Mouse (Mus musculus) bone marrow macrophage, adult 2 months (primary cell): ENCODE results near the gene Gm9999. TPM values are rescaled to one million over a fixed set of nuclear protein-coding genes. Genes with fewer than 3 reads are reported as not detected.
"Not testable (repeated sequence)": the region's sequence is repeated elsewhere in the genome, so short reads cannot be mapped to it uniquely, and the experiment has no call there.

Experiments
- H3K27ac ChIP-seq: 2 replicates; pipeline ENCODE4 v1.5.1; 2012; ENCODE audit warnings: low read depth, low read length; ENCODE audit not compliant: insufficient read depth
- H3K4me1 ChIP-seq: 2 replicates; pipeline ENCODE4 v1.6.1; 2012; ENCODE audit warnings: low read length; ENCODE audit not compliant: control insufficient read depth, insufficient read depth
- H3K4me3 ChIP-seq: 2 replicates; pipeline ENCODE4 v1.5.1; 2012; ENCODE audit warnings: mild to moderate bottlenecking, low read length, moderate library complexity; ENCODE audit not compliant: insufficient read depth
- CTCF ChIP-seq: IDR thresholded peaks from 2 replicates; pipeline ENCODE4 v1.5.1; 2012; ENCODE audit warnings: low read depth, mild to moderate bottlenecking, low read length, moderate library complexity
- POLR2A ChIP-seq: IDR thresholded peaks from 2 replicates; pipeline ENCODE4 v1.6.1; 2012; ENCODE audit warnings: mild to moderate bottlenecking, low read depth, low read length, borderline replicate concordance
- polyA plus RNA-seq: library from polyadenylated mRNA; stranded (reverse); fragments of >200 nt; gene quantifications from 2 replicates; pipeline ENCODE4 v1.2.4, GENCODE M21; 2012; ENCODE audit not compliant: missing spikeins, insufficient read depth, insufficient read length

The Gm9999 gene
- polyA plus RNA-seq, 1 experiment, result not detected

DNA sequence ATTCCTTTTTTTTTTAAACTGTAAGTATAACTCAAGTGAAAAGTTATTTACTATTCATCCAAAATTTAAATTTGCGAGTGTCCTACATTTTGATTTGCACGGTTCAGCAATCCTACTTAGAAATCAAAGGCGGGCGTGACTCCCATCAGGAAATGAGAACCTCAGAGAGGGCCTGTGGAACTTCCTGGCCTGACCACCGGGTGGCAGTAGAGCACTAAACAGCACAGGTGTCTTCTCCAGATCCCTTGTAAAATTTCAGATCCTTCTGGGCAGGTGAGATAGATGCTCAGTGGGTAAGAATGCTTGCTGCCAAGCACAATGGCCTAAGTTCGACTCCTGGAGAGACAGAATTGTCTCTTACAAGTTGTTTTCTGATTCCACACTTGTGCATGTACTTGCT is 40.1 kb downstream of the Gm9999 start:
- no peak overlapping the region for H3K27ac ChIP-seq
- H3K4me1 ChIP-seq, result peaks cover 10% of the 10 kb centered on the region
- no peak overlapping the region for H3K4me3 ChIP-seq
- TF ChIP-seq POLR2A (no peak), CTCF (peak; percentile 95)

DNA sequence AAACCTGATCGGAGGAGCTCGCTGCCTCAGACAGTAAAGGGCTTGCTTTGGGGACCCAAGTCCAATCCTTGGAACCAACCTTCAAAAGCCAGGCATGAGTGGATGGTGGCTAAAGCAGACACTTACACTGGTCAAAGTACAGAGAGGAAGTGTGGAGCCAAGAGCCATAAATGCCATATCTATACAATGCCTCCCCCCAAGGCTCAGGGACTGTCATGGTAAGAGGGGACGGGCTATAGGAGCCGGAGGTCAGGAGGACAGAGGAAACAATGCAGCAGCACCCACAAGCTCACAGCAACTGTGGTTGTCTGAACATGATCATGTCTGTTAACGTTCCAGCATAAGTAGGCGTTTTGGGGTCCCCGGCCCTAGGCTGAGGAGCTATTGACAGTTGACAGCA is 41.1 kb downstream of the Gm9999 start:
- H3K4me1 ChIP-seq, result peaks cover 10% of the 10 kb centered on the region
- TF ChIP-seq POLR2A (no peak), CTCF (no peak)
- no peak overlapping the region for H3K4me3 ChIP-seq
- H3K27ac ChIP-seq, result no peak overlapping the region

DNA sequence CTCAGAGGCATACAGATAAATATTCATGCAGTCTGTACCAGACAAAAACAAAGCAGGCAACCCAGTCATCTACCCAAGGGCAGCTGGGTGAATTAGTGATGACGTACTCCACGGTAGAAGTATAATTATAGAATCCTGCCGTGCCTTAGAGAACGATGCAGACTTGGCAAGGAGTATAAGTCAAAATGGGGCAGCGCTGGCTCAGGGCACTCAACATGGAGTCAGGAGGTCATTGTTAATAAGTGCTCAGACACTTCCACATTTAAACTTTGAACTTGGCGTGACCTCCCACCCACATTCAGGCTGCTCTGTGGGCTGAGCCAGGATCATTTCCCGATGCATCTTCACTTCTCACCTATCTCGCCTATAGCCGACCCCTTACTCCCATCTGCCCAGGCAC is 42.0 kb downstream of the Gm9999 start:
- H3K4me1 ChIP-seq, result peaks cover 10% of the 10 kb centered on the region
- no peak for TF ChIP-seq CTCF
- TF ChIP-seq POLR2A, result no peak

DNA sequence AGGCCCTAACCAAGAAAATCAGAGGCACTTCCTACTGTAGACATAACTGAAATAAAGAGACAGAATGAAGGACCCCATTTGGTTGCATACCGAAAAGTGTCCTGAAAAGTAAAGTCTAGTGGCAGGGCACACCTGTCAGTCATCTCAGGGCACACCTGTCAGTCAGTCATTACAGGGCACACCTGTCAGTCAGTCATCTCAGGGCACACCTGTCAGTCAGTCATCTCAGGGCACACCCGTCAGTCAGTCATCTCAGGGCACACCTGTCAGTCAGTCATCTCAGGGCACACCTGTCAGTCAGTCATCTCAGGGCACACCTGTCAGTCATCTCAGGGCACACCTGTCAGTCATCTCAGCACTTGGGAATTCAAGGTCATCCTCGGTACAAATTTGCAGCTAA is 43.5 kb downstream of the Gm9999 start:
- H3K27ac ChIP-seq, H3K4me3 ChIP-seq: not testable (repeated sequence)
- H3K4me1 ChIP-seq, result peaks cover 21% of the 10 kb centered on the region

More for the DNA sequence above, 42.0 kb downstream of the Gm9999 start:
- H3K27ac ChIP-seq, result no peak overlapping the region
- no peak overlapping the region for H3K4me3 ChIP-seq

DNA sequence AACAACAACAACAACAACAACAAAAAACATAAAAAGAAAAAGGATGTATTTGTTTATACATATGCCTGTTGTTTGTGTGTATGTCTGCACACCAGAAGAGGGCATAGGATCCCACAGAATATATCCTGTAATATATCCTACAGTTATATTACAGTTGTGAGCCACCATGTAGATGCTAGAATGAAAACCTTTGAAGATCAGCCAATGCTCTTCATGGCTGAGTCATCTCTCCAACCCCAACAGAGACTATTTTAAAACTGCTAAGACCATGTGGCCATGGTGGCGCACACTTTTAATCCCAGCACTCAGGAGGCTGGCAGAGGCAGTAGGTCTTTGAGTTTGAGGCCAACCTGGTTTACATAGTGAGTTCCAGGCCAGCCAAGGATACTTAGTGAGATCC is 44.1 kb downstream of the Gm9999 start:
- no peak overlapping the region for H3K4me3 ChIP-seq
- peaks cover 18% of the 10 kb centered on the region for H3K4me1 ChIP-seq
- TF ChIP-seq CTCF (no peak), POLR2A (no peak)
- H3K27ac ChIP-seq, result no peak overlapping the region

DNA sequence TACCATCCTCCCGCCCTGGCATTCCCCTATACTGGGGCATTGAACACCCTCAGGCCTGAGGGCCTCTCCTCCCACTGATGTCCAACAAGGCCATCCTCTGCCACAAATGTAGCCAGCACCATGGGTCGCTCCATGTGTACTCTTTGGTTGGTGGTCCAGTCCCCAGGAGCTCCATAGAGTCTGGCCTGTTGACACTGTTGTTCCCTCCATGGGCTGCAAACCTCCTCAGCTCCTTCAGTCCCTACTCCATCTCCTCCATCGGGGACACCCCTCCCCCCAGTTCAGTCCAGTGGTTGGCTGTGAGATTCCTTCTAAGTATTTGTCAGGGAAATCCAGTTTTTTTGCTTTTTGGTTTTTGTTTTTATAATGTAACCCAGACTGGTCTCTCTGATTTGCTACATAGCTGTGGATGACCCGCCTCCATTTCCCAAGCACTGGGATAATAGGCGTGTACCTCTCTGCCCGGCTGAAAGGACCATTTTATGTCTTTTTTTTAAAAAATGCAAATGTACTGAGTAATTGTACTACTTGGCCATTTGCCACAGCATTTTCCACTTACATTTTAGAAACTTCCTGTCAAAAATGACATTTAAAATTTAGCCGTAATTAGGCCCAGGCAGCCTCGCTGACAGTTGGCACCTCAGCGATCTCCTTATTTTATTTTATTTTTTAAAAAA is 47.3 kb downstream of the Gm9999 start:
- TF ChIP-seq POLR2A, result no peak
- TF ChIP-seq CTCF, result no peak
- Histone ChIP-seq H3K4me1 (peaks cover 21% of the 10 kb centered on the region), H3K27ac (no peak overlapping the region), H3K4me3 (no peak overlapping the region)

DNA sequence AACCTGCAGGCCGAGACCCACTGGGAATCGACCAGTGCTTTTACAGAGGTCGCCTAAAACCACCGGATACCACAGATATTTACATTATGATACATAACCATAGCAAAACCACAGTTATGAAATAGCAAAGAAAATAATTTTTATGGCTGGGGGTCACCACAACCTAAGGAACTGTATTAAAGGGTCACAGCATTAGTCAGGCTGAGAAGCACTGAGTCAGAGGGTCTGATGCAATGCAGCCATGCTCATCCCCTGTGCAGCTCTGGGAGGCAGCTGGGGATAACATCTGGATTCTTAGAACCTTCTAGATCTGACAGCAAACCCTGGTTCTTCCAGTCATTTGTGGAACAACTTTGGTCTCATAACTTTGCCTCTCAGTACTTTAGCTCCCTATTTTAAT is 48.0 kb downstream of the Gm9999 start:
- TF ChIP-seq CTCF (no peak), POLR2A (no peak)
- Histone ChIP-seq H3K4me3 (no peak overlapping the region), H3K4me1 (peaks cover 21% of the 10 kb centered on the region), H3K27ac (no peak overlapping the region)

DNA sequence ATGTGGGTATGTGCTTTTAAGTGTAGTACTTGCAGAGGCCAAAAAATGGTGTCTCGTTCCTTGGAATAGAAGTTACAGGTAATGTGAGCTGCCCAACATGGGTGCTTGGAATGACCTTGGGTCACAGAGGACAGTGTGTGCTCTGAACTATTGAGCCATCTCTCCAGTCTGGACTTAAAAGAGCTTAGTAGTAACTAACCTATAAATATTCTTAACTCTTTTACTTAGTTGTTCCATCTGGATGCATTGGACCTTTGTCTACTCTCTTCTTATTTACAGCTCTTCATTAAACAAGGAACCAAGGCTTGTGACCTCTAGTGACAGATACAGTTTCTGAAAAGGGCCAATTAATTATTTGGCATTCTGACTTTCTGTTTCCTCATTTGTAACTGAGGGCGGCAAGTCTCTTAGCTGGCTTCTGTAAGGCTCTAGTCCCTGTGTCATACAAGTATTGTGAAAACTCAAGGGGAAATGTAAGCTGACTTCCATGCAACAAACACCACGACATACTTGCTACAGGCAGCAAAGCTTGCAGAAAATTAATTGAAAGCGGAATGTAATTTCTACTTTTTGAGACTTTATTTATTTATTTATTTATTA is 51.5 kb downstream of the Gm9999 start:
- no peak for TF ChIP-seq CTCF
- no peak for TF ChIP-seq POLR2A
- peaks cover 21% of the 10 kb centered on the region for H3K4me1 ChIP-seq
- H3K27ac ChIP-seq, result peak overlapping the region; percentile 43; the same call in 1 of the 2 replicates
- H3K4me3 ChIP-seq, result no peak overlapping the region

DNA sequence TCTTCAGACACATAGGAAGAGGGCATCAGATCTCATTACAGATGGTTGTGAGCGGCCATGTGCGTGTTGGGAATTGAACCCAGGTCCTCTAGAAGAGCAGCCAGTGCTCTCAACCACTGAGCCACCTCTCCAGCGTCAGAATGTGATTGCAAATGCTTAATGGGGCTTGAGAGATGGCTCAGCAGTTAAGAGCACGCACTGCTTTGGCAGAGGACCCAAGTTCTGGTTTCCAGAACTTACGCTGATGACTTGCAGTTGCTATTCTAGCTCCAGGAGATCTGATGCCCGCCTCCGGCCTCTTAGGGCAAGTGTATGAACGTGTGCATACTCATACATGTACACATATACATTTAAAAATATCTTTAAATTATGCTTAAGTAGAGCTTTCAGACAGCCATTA is 52.0 kb downstream of the Gm9999 start:
- Histone ChIP-seq H3K4me3 (no peak overlapping the region), H3K4me1 (peaks cover 20% of the 10 kb centered on the region), H3K27ac (peak overlapping the region; percentile 38; the same call in 1 of the 2 replicates)
- TF ChIP-seq POLR2A (no peak), CTCF (no peak)

Other genes with a start within 250 kb of the Gm9999 start
- gene Saa1, start 240.6 kb upstream of the Gm9999 start, polyA plus RNA-seq, result not detected in 2 replicates
- gene Saa2, start 231.8 kb upstream of the Gm9999 start, polyA plus RNA-seq, result not detected in 2 replicates
- 39.6 and 40.9 TPM in 2 replicates for gene Hps5, start 187.5 kb upstream of the Gm9999 start, polyA plus RNA-seq
- gene Gtf2h1, start 187.5 kb upstream of the Gm9999 start, polyA plus RNA-seq, result 37.0 and 40.5 TPM in 2 replicates
- 344 and 355 TPM in 2 replicates for gene Ldha, start 142.1 kb upstream of the Gm9999 start, polyA plus RNA-seq
- not detected in 2 replicates for gene Ldhc, start 122.4 kb upstream of the Gm9999 start, polyA plus RNA-seq
- 103 and 112 TPM in 2 replicates for gene Tsg101, start 63.6 kb upstream of the Gm9999 start, polyA plus RNA-seq
- 11.3 and 17.4 TPM in 2 replicates for gene Uevld, start 25.1 kb upstream of the Gm9999 start, polyA plus RNA-seq
- 12.6 and 14.8 TPM in 2 replicates for gene Spty2d1, start 24.8 kb downstream of the Gm9999 start, polyA plus RNA-seq
- gene Tmem86a, start 67.0 kb downstream of the Gm9999 start, polyA plus RNA-seq, result 100 and 103 TPM in 2 replicates
- gene Ptpn5, start 150.1 kb downstream of the Gm9999 start, polyA plus RNA-seq, result not detected in 2 replicates
- not detected in 2 replicates for gene Mrgpra6, start 221.3 kb downstream of the Gm9999 start, polyA plus RNA-seq